Mouse (Mus musculus) liver, adult 2 months (tissue): ENCODE measurements around the gene Slc52a3. TPM values are rescaled to one million over a fixed set of nuclear protein-coding genes. Genes with fewer than 3 reads are reported as not detected.
A peak's percentile ranks its signal among the peaks of the same experiment; 100 is the strongest.

ENCODE experiments used
- DNase-seq: peaks from one replicate; pipeline ENCODE4 v3.0.0-alpha.2; 2011; ENCODE audit warnings: low read depth, low spot score; ENCODE audit errors: extremely low read depth
- H3K27ac ChIP-seq: fragments of 200-500 bp; replicated peaks from 2 replicates; pipeline ENCODE4 v1.5.1; 2012; ENCODE audit warnings: low read depth, mild to moderate bottlenecking, control low read depth, inconsistent platforms, low read length; ENCODE audit not compliant: insufficient read depth
- H3K27me3 ChIP-seq: fragments of 200-500 bp; 2 replicates; pipeline ENCODE4 v1.6.1; 2012; ENCODE audit warnings: mild to moderate bottlenecking, moderate library complexity, low read length, inconsistent platforms; ENCODE audit not compliant: control insufficient read depth, insufficient read depth
- H3K36me3 ChIP-seq: fragments of 200-500 bp; 2 replicates; pipeline ENCODE4 v1.6.1; 2012; ENCODE audit warnings: low read length, inconsistent platforms; ENCODE audit not compliant: control insufficient read depth, insufficient read depth
- H3K4me1 ChIP-seq: fragments of 200-500 bp; 2 replicates; pipeline ENCODE4 v1.6.1; 2011; ENCODE audit warnings: low read length; ENCODE audit not compliant: control insufficient read depth, insufficient read depth
- H3K4me3 ChIP-seq: fragments of 200-500 bp; 2 replicates; pipeline ENCODE4 v1.5.1; 2011; ENCODE audit warnings: low read depth, mild to moderate bottlenecking, control low read depth, low read length, moderate library complexity; ENCODE audit not compliant: insufficient read depth
- H3K79me2 ChIP-seq: fragments of 200-500 bp; 2 replicates; pipeline ENCODE4 v1.6.1; 2012; ENCODE audit warnings: inconsistent platforms, mild to moderate bottlenecking, low read length, moderate library complexity; ENCODE audit not compliant: control insufficient read depth, insufficient read depth
- H3K9ac ChIP-seq: fragments of 200-500 bp; 2 replicates; pipeline ENCODE4 v1.6.1; 2012; ENCODE audit warnings: low read depth, mild to moderate bottlenecking, control low read depth, inconsistent platforms, low read length
- CTCF ChIP-seq: fragments of 200-500 bp; IDR thresholded peaks from 2 replicates; pipeline ENCODE4 v1.5.1; 2011; ENCODE audit warnings: low read depth, low read length, control low read depth
- POLR2A ChIP-seq: fragments of 200-500 bp; IDR thresholded peaks from 2 replicates; pipeline ENCODE4 v1.6.1; 2011; ENCODE audit warnings: low read length, control low read depth; ENCODE audit not compliant: insufficient read depth; ENCODE audit errors: extremely low read depth
- WGBS: fragments of 180-500 bp; shearing (Covaris S2); methylation state at CpG from one replicate; pipeline ENCODE4 v1.1.7; 2018; 5-methylcytosine and 5-hydroxymethylcytosine counted together
- polyA plus RNA-seq: library from polyadenylated mRNA; depleted of rRNA; stranded (reverse); fragments of >200 nt; gene quantifications from 2 replicates; pipeline ENCODE4 v1.2.3, GENCODE M21; 2012; rRNA removed
- total RNA-seq: library from RNA; depleted of rRNA; stranded (reverse); fragments of >200 nt; gene quantifications from 2 replicates; pipeline ENCODE4 v1.2.3, GENCODE M21; 2014; rRNA removed

Slc52a3 gene
- 0.18 and 0.20 TPM in 2 replicates for total RNA-seq
- polyA plus RNA-seq: 0.48 and 0.62 TPM in 2 replicates

DNA sequence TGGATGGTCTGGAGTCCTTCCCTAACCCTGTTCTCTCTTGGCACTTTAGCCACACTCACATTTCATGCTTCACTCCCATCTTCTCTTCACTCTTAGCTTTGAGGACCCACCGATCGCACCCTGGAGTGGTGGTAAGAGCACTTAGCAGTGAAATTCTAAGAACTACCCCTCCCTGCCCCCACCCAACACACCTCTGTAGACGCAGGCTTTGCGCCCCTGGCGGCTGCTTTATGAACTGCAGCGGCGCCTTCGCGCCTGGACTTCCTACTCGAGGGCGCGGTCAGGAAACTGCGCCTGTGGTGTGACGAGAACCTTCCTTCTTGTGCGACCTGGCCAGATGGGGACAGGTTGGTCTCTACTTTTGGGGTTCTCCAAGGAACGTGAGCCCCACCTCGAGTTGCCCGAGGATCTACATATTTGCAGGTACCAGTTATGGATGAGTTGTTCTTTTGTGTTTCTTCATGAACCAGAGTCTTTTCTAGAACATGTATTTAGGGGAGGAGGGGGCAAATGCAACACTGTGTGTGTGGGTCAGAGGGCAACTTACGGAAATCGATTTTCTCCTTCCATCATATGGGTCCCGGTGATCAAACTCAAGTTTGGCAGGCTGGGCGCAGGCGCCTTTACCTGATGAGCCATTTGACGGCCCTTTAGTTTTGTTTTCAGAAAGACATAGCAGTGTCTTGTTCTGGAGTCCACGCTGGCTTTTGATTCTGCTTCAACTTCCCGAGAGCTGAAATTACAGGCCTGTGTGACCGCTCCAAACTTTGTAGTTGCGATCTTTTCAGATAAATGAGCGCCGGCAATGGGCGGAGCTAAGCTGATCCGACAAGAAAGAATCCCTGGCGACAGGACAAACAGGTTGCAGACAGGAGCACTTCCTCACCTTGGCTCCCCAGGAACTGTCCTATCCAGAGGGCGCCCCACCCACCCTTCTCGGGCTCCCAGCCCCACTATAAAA lies at the start of gene Slc52a3:
Gene Slc52a3, plus strand, starts transcription at position 283 of the 961 bp plus-strand sequence.
- Histone ChIP-seq H3K4me1 (peaks cover 4% of the 10 kb centered on the region; the same call in 1 of the 2 replicates), H3K4me3 (peak within 1 kb of the TSS; percentile 3; the same call in 1 of the 2 replicates), H3K27me3 (no peaks in the 10 kb centered on the region), H3K9ac (no peak within 1 kb of the TSS; the same call in 1 of the 2 replicates), H3K36me3 (no peaks in the 10 kb centered on the region), H3K79me2 (no peaks in the 10 kb centered on the region), H3K27ac (no peak within 1 kb of the TSS)
- WGBS: 6% methylated on average over 35 of the region's 35 CpGs
- TF ChIP-seq POLR2A: no peak
- TF ChIP-seq CTCF: peak; percentile 90
- DNase-seq: peak; percentile 42

DNA sequence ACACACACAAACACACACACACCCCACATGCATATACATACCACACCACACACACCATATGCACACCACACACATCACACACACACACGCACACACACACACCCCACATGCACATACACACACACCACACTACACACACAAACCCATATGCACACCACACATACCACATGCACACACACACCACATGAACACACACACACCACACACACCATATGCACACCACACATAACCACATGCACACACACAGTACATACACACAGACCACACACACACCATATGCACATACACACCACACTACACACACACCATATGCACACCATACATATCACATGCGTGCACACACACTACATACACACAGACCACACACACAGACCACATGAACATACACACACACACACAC lies 48.7 kb upstream of the Slc52a3 start:
- Histone ChIP-seq H3K4me1 (peaks cover 3% of the 10 kb centered on the region), H3K27me3 (no peaks in the 10 kb centered on the region), H3K27ac (no peak overlapping the region), H3K36me3 (no peaks in the 10 kb centered on the region), H3K9ac (no peak overlapping the region), H3K79me2 (no peaks in the 10 kb centered on the region), H3K4me3 (no peak overlapping the region)
- TF ChIP-seq CTCF: no peak
- TF ChIP-seq POLR2A: no peak
- no peak for DNase-seq
- WGBS: 100% methylated on average over 2 of the region's 2 CpGs

- Histone ChIP-seq H3K27me3 (no peaks in the 10 kb centered on the region), H3K27ac (no peak overlapping the region), H3K79me2 (no peaks in the 10 kb centered on the region), H3K9ac (no peak overlapping the region), H3K4me3 (no peak overlapping the region), H3K4me1 (no peaks in the 10 kb centered on the region), H3K36me3 (no peaks in the 10 kb centered on the region)
- 80% methylated on average over 7 of the region's 7 CpGs for WGBS
- DNase-seq: no peak
- no peak for TF ChIP-seq CTCF
- no peak for TF ChIP-seq POLR2A
These were observed 48.0 kb upstream of the Slc52a3 start for GRCm38 (mm10) chr2:151948311-151948710.

DNA sequence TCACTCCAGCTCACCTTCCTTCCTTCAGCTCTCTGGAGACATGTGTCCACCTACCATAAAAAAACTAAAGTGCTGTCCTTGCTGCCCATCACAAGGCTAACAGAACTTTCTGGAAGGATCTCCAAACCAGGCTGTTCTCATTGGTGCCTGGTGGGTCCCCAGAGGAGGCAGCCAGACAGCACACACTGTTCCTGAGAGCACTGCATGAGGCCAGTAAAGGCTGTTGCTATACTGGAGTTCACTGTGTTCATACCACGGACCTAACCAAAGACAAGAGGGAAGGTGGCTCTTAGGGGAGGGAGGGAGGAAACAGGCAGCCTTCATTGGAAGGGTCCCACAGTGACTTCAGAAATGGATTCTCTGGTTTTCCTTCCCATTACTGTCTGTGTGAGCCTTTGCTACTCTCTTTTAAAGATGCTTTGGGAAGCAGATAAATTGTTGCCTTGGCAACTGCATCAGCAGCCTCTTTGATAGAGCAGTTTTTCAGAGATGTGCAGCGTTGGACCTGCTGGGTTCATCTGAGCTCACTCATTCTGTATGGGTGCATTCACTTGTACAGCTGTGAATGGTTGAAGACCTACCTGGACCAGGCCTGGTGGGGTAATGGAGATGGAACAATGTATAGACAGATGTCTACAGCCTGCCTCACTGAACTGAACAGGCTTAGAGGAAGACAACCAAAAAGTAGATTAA lies 47.1 kb upstream of the Slc52a3 start:
- no peak overlapping the region for H3K4me3 ChIP-seq
- no peaks in the 10 kb centered on the region for H3K36me3 ChIP-seq
- no peaks in the 10 kb centered on the region for H3K79me2 ChIP-seq
- H3K27ac ChIP-seq: no peak overlapping the region
- H3K27me3 ChIP-seq: no peaks in the 10 kb centered on the region
- H3K4me1 ChIP-seq: no peaks in the 10 kb centered on the region
- DNase-seq: no peak
- no peak overlapping the region for H3K9ac ChIP-seq
- 87% methylated on average over 2 of the region's 2 CpGs for WGBS
- TF ChIP-seq CTCF: no peak
- no peak for TF ChIP-seq POLR2A

DNA sequence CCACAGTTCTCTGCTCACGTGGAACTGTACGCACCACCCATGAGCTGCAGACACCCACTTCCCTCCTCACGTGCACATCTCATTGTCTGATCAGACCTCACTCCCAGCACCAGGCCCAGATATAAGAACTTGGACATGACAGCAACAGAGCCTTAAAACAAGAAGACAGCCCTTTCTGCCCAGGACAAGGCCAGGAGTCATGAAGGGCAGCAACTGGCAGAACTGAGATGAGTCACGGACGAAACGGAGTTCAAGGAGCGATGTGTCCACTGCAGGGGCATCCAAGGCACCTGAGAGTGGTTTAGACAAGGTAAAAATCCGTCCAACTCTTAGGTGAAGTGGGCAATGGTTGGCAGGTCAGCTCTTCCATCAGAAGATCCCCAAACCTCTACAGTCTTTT lies 42.6 kb upstream of the Slc52a3 start:
- no peak for TF ChIP-seq CTCF
- TF ChIP-seq POLR2A: no peak
- 92% methylated on average over 8 of the region's 8 CpGs for WGBS

More for the DNA sequence above, 42.6 kb upstream of the Slc52a3 start:
- no peak overlapping the region for H3K27ac ChIP-seq
- no peak overlapping the region for H3K9ac ChIP-seq
- H3K27me3 ChIP-seq: no peaks in the 10 kb centered on the region
- no peaks in the 10 kb centered on the region for H3K36me3 ChIP-seq
- no peak for DNase-seq
- H3K79me2 ChIP-seq: no peaks in the 10 kb centered on the region
- H3K4me1 ChIP-seq: peaks cover 3% of the 10 kb centered on the region; the same call in 1 of the 2 replicates
- no peak overlapping the region for H3K4me3 ChIP-seq
